Mouse (Mus musculus) embryonic fibroblast, embryonic 13.5 days (primary cell): ENCODE data around the gene Sh3bp5.

ENCODE experiments used
- CTCF ChIP-seq: IDR thresholded peaks from 2 replicates; pipeline ENCODE4 v1.5.1; 2011; ENCODE audit warnings: mild to moderate bottlenecking, control low read depth, low read length, moderate library complexity, borderline replicate concordance; ENCODE audit not compliant: insufficient read depth
- POLR2A ChIP-seq: IDR thresholded peaks from 2 replicates; pipeline ENCODE4 v1.6.1; 2011; ENCODE audit warnings: low read depth, mild to moderate bottlenecking, control low read depth, low read length, moderate library complexity

GRCm38 (mm10) chr14:31388086-31388872 lies 47.6 kb downstream of the Sh3bp5 start:
- TF ChIP-seq CTCF, result no peak
- TF ChIP-seq POLR2A, result no peak
